Mouse (Mus musculus) midbrain, embryonic 13.5 days (tissue): ENCODE results near the gene Tesc. TPM values are rescaled to one million over a fixed set of nuclear protein-coding genes. Genes with fewer than 3 reads are reported as not detected.

Experiments used
- ATAC-seq: fragments of 200-750 bp; cut with Nextera tagmentation; 2 replicates; pipeline ENCODE4 v1.8.0; 2017; ENCODE audit warnings: mild to moderate bottlenecking, moderate TSS enrichment, moderate library complexity
- H3K27ac ChIP-seq: fragments of 300-500 bp; sonication (generic); 2 replicates; pipeline ENCODE4 v1.5.1; 2015; ENCODE audit warnings: inconsistent platforms, mild to moderate bottlenecking, moderate library complexity
- H3K27me3 ChIP-seq: fragments of 300-500 bp; sonication (generic); 2 replicates; pipeline ENCODE4 v1.6.1; 2015; ENCODE audit warnings: mild to moderate bottlenecking, inconsistent platforms
- H3K36me3 ChIP-seq: fragments of 300-500 bp; sonication (generic); 2 replicates; pipeline ENCODE4 v1.6.1; 2015; ENCODE audit warnings: mild to moderate bottlenecking, inconsistent platforms
- H3K4me1 ChIP-seq: fragments of 300-500 bp; sonication (generic); replicated peaks from 2 replicates; pipeline ENCODE4 v1.6.1; 2015; ENCODE audit warnings: inconsistent platforms
- H3K4me2 ChIP-seq: fragments of 300-500 bp; sonication (generic); replicated peaks from 2 replicates; pipeline ENCODE4 v1.6.1; 2015; ENCODE audit warnings: moderate library complexity, mild to moderate bottlenecking, inconsistent platforms
- H3K4me3 ChIP-seq: fragments of 300-500 bp; sonication (generic); replicated peaks from 2 replicates; pipeline ENCODE4 v1.5.1; 2015; ENCODE audit warnings: mild to moderate bottlenecking, inconsistent platforms
- H3K9ac ChIP-seq: fragments of 300-500 bp; sonication (generic); replicated peaks from 2 replicates; pipeline ENCODE4 v1.6.1; 2015; ENCODE audit warnings: mild to moderate bottlenecking, inconsistent platforms
- H3K9me3 ChIP-seq: fragments of 300-500 bp; sonication (generic); 2 replicates; pipeline ENCODE4 v1.6.1; 2016; ENCODE audit warnings: mild to moderate bottlenecking, inconsistent platforms
- WGBS: fragments of 180-500 bp; shearing (Covaris S2); methylation state at CpG from one replicate; pipeline ENCODE4 v1.1.7; 2015; 5-methylcytosine and 5-hydroxymethylcytosine counted together
- polyA plus RNA-seq: library from polyadenylated mRNA; unstranded; fragments of >200 nt; fragmentation: Nextera tagmentation; extraction: Ambion mirVana; gene quantifications from 2 replicates; pipeline ENCODE4 v1.2.1, GENCODE M21; 2015

The Tesc gene
- polyA plus RNA-seq, 1 experiment from 2014 or later, result 2.9 TPM

GRCm38 (mm10) chr5:118099870-118100478 is 72.4 kb downstream of the Tesc start:
- peaks cover 18% of the 10 kb centered on the region for H3K36me3 ChIP-seq
- H3K9ac ChIP-seq, result no peak overlapping the region
- H3K27ac ChIP-seq, result peak overlapping the region; percentile 51
- WGBS, result 84% methylated on average over 8 of the region's 8 CpGs
- H3K4me2 ChIP-seq, result no peak overlapping the region
- no peaks in the 10 kb centered on the region for H3K27me3 ChIP-seq
- ATAC-seq, result no peak
- H3K4me3 ChIP-seq, result no peak overlapping the region
- H3K9me3 ChIP-seq, result no peaks in the 10 kb centered on the region
- H3K4me1 ChIP-seq, result peaks cover 19% of the 10 kb centered on the region

GRCm38 (mm10) chr5:118105536-118105935 is 78.0 kb downstream of the Tesc start:
- H3K9me3 ChIP-seq, result no peaks in the 10 kb centered on the region
- 90% methylated on average over 8 of the region's 8 CpGs for WGBS

GRCm38 (mm10) chr5:118106667-118107066 is 79.1 kb downstream of the Tesc start:
- H3K4me1 ChIP-seq, result peaks cover 21% of the 10 kb centered on the region
- WGBS, result 93% methylated on average over 10 of the region's 10 CpGs
- H3K9ac ChIP-seq, result no peak overlapping the region
- H3K9me3 ChIP-seq, result no peaks in the 10 kb centered on the region
- H3K4me2 ChIP-seq, result no peak overlapping the region
- no peak for ATAC-seq
- H3K27ac ChIP-seq, result no peak overlapping the region
- H3K4me3 ChIP-seq, result no peak overlapping the region
- no peaks in the 10 kb centered on the region for H3K27me3 ChIP-seq
- H3K36me3 ChIP-seq, result peaks cover 47% of the 10 kb centered on the region

More at GRCm38 (mm10) chr5:118105536-118105935, 78.0 kb downstream of the Tesc start:
- Histone ChIP-seq H3K9ac (no peak overlapping the region), H3K4me3 (no peak overlapping the region), H3K27me3 (no peaks in the 10 kb centered on the region), H3K4me2 (no peak overlapping the region), H3K27ac (no peak overlapping the region), H3K36me3 (peaks cover 36% of the 10 kb centered on the region; the same call in 1 of the 2 replicates), H3K4me1 (peaks cover 25% of the 10 kb centered on the region)
- ATAC-seq, result no peak

GRCm38 (mm10) chr5:118108124-118108793 is 80.7 kb downstream of the Tesc start:
- H3K27ac ChIP-seq, result peak overlapping the region; percentile 46
- no peak overlapping the region for H3K4me2 ChIP-seq
- ATAC-seq, result peak; percentile 76
- H3K36me3 ChIP-seq, result peaks cover 57% of the 10 kb centered on the region
- H3K9me3 ChIP-seq, result no peaks in the 10 kb centered on the region
- H3K4me1 ChIP-seq, result peaks cover 21% of the 10 kb centered on the region
- 59% methylated on average over 17 of the region's 17 CpGs for WGBS
- no peak overlapping the region for H3K4me3 ChIP-seq
- no peaks in the 10 kb centered on the region for H3K27me3 ChIP-seq
- H3K9ac ChIP-seq, result 0 out of 2 replicates have a peak overlapping the region, but pooled peaks have one; percentile 33

GRCm38 (mm10) chr5:118108794-118109440 is 81.4 kb downstream of the Tesc start:
- Histone ChIP-seq H3K36me3 (peaks cover 57% of the 10 kb centered on the region), H3K27me3 (no peaks in the 10 kb centered on the region), H3K27ac (peak overlapping the region; percentile 46), H3K9me3 (no peaks in the 10 kb centered on the region), H3K4me1 (peaks cover 23% of the 10 kb centered on the region), H3K9ac (no peak overlapping the region), H3K4me2 (no peak overlapping the region), H3K4me3 (no peak overlapping the region)
- 86% methylated on average over 7 of the region's 7 CpGs for WGBS
- ATAC-seq, result no peak

Other genes with a start within 250 kb of the Tesc start
- gene Nos1, start 246.7 kb upstream of the Tesc start, polyA plus RNA-seq, result 0.79 and 1.3 TPM in 2 replicates
- gene Fbxo21, start 51.0 kb upstream of the Tesc start, polyA plus RNA-seq, result 152 and 154 TPM in 2 replicates
- 22.5 and 25.6 TPM in 2 replicates for gene Fbxw8, start 127.7 kb downstream of the Tesc start, polyA plus RNA-seq
- 0.68 and 0.73 TPM in 2 replicates for gene Hrk, start 136.9 kb downstream of the Tesc start, polyA plus RNA-seq
- gene Rnft2, start 217.4 kb downstream of the Tesc start, polyA plus RNA-seq, result 12.6 and 13.1 TPM in 2 replicates
- 15.0 and 15.1 TPM in 2 replicates for gene 2410131K14Rik, start 217.5 kb downstream of the Tesc start, polyA plus RNA-seq